Mouse (Mus musculus): ENCODE results near the gene Gm20683. TPM values are rescaled to one million over a fixed set of nuclear protein-coding genes. Genes with fewer than 3 reads are reported as not detected.
A peak's percentile ranks its signal among the peaks of the same experiment; 100 is the strongest.
"Not testable (repeated sequence)": the region's sequence is repeated elsewhere in the genome, so short reads cannot be mapped to it uniquely, and the experiment has no call there.

Gm20683 gene
- polyA plus RNA-seq, 1 experiment from 2014 or later, result 2.7 TPM

- peak overlapping the region; percentile 84 for H3K27ac ChIP-seq
- no peak for TF ChIP-seq CTCF (IDR thresholded peaks at IDR 0.05; ENCODE audit: low read depth)
- peak; percentile 84 for ATAC-seq (replicated peaks; ENCODE audit: low FRiP score, low read depth)
- no peaks in the 10 kb centered on the region for H3K9me3 ChIP-seq (replicated peaks; ENCODE audit: low read length)
- peak overlapping the region; percentile 54 for H3K4me3 ChIP-seq (replicated peaks; ENCODE audit: low read depth, low read length)
- peak; percentile 93 for DNase-seq (ENCODE audit: low spot score)
- WGBS, result under 1% methylated on average over 59 of the region's 59 CpGs
- H3K36me3 ChIP-seq (ENCODE audit: insufficient read depth, low read length), result 0 out of 2 replicates have a peak, but pooled peaks cover 11% of the 10 kb centered on the region
- peak overlapping the region; percentile 57 for H3K9ac ChIP-seq (ENCODE audit: low read depth, low read length)
- H3K4me2 ChIP-seq (ENCODE audit: low read length), result peak overlapping the region; percentile 73
- H3K4me1 ChIP-seq (replicated peaks; ENCODE audit: insufficient read depth, low read length), result peaks cover 17% of the 10 kb centered on the region
- H3K27me3 ChIP-seq (ENCODE audit: insufficient read depth, low read length), result no peaks in the 10 kb centered on the region
These were observed 33.9 kb upstream of the Gm20683 start for GRCm38 (mm10) chr17:25875171-25876136.

GRCm38 (mm10) chr17:25874721-25875170 lies 33.2 kb upstream of the Gm20683 start, which contains the start of gene Mettl26:
Gene Mettl26 (plus strand): TSS chr17:25875074.
- Histone ChIP-seq H3K9me3 (replicated peaks; ENCODE audit: low read length) (no peaks in the 10 kb centered on the region), H3K27me3 (ENCODE audit: insufficient read depth, low read length) (no peaks in the 10 kb centered on the region), H3K4me1 (replicated peaks; ENCODE audit: insufficient read depth, low read length) (peaks cover 10% of the 10 kb centered on the region), H3K27ac (peak within 1 kb of the TSS; percentile 84), H3K36me3 (ENCODE audit: insufficient read depth, low read length) (0 out of 2 replicates have a peak, but pooled peaks cover 11% of the 10 kb centered on the region), H3K4me2 (ENCODE audit: low read length) (peak within 1 kb of the TSS; percentile 73), H3K9ac (ENCODE audit: low read depth, low read length) (peak within 1 kb of the TSS; percentile 57), H3K4me3 (replicated peaks; ENCODE audit: low read depth, low read length) (peak within 1 kb of the TSS; percentile 54)
- under 1% methylated on average over 25 of the region's 25 CpGs for WGBS
- peak; percentile 18; the same call in 1 of the 2 replicates for TF ChIP-seq CTCF (IDR thresholded peaks at IDR 0.05; ENCODE audit: low read depth)
- peak; percentile 86 for DNase-seq (ENCODE audit: low spot score)
- ATAC-seq (replicated peaks; ENCODE audit: low FRiP score, low read depth), result peak; percentile 40; the same call in 1 of the 2 replicates

GRCm38 (mm10) chr17:25874148-25874720 lies 32.7 kb upstream of the Gm20683 start:
- H3K27ac ChIP-seq, result peak overlapping the region; percentile 84
- 7% methylated on average over 14 of the region's 14 CpGs for WGBS
- H3K4me3 ChIP-seq (replicated peaks; ENCODE audit: low read depth, low read length), result peak overlapping the region; percentile 54
- H3K4me1 ChIP-seq (replicated peaks; ENCODE audit: insufficient read depth, low read length), result peaks cover 9% of the 10 kb centered on the region
- H3K36me3 ChIP-seq (ENCODE audit: insufficient read depth, low read length), result 0 out of 2 replicates have a peak, but pooled peaks cover 8% of the 10 kb centered on the region
- H3K9me3 ChIP-seq (replicated peaks; ENCODE audit: low read length), result no peaks in the 10 kb centered on the region
- ATAC-seq (replicated peaks; ENCODE audit: low FRiP score, low read depth), result peak; percentile 9; the same call in 1 of the 2 replicates
- peak overlapping the region; percentile 73 for H3K4me2 ChIP-seq (ENCODE audit: low read length)
- H3K9ac ChIP-seq (ENCODE audit: low read depth, low read length), result peak overlapping the region; percentile 46; the same call in 1 of the 2 replicates
- no peaks in the 10 kb centered on the region for H3K27me3 ChIP-seq (ENCODE audit: insufficient read depth, low read length)
- DNase-seq (ENCODE audit: low spot score), result no peak
- TF ChIP-seq CTCF (IDR thresholded peaks at IDR 0.05; ENCODE audit: low read depth), result no peak

GRCm38 (mm10) chr17:25873405-25874147 lies 32.0 kb upstream of the Gm20683 start:
- no peak for DNase-seq (ENCODE audit: low spot score)
- ATAC-seq (replicated peaks; ENCODE audit: low FRiP score, low read depth), result no peak
- H3K4me3 ChIP-seq (replicated peaks; ENCODE audit: low read depth, low read length), result no peak overlapping the region
- peak overlapping the region; percentile 73 for H3K4me2 ChIP-seq (ENCODE audit: low read length)
- 74% methylated on average over 11 of the region's 11 CpGs for WGBS
- H3K36me3 ChIP-seq (ENCODE audit: insufficient read depth, low read length), result 0 out of 2 replicates have a peak, but pooled peaks cover 4% of the 10 kb centered on the region
- no peak overlapping the region for H3K9ac ChIP-seq (ENCODE audit: low read depth, low read length)
- peaks cover 13% of the 10 kb centered on the region for H3K4me1 ChIP-seq (replicated peaks; ENCODE audit: insufficient read depth, low read length)
- H3K27ac ChIP-seq, result peak overlapping the region; percentile 84
- H3K27me3 ChIP-seq (ENCODE audit: insufficient read depth, low read length), result no peaks in the 10 kb centered on the region
- no peak for TF ChIP-seq CTCF (IDR thresholded peaks at IDR 0.05; ENCODE audit: low read depth)
- H3K9me3 ChIP-seq (replicated peaks; ENCODE audit: low read length), result no peaks in the 10 kb centered on the region

- H3K9me3 ChIP-seq (replicated peaks; ENCODE audit: low read length), result no peaks in the 10 kb centered on the region
- peaks cover 17% of the 10 kb centered on the region for H3K4me1 ChIP-seq (replicated peaks; ENCODE audit: insufficient read depth, low read length)
- 79% methylated on average over 3 of the region's 3 CpGs for WGBS
- TF ChIP-seq CTCF (IDR thresholded peaks at IDR 0.05; ENCODE audit: low read depth), result no peak
- DNase-seq (ENCODE audit: low spot score) (no peak), ATAC-seq (replicated peaks; ENCODE audit: low FRiP score, low read depth) (no peak)
- H3K27me3 ChIP-seq (ENCODE audit: insufficient read depth, low read length), result no peaks in the 10 kb centered on the region
- H3K27ac ChIP-seq, result peak overlapping the region; percentile 47; the same call in 1 of the 2 replicates
- H3K4me2 ChIP-seq (ENCODE audit: low read length), result no peak overlapping the region
- H3K4me3 ChIP-seq (replicated peaks; ENCODE audit: low read depth, low read length), result no peak overlapping the region
- H3K36me3 ChIP-seq (ENCODE audit: insufficient read depth, low read length), result no peaks in the 10 kb centered on the region
- H3K9ac ChIP-seq (ENCODE audit: low read depth, low read length), result no peak overlapping the region
These were observed 31.1 kb upstream of the Gm20683 start for GRCm38 (mm10) chr17:25872676-25873075.

GRCm38 (mm10) chr17:25871566-25871965 lies 30.0 kb upstream of the Gm20683 start:
- H3K4me2 ChIP-seq (ENCODE audit: low read length); H3K27ac ChIP-seq; H3K9ac ChIP-seq (ENCODE audit: low read depth, low read length); H3K4me3 ChIP-seq (replicated peaks; ENCODE audit: low read depth, low read length); DNase-seq (ENCODE audit: low spot score); ATAC-seq (replicated peaks; ENCODE audit: low FRiP score, low read depth); H3K36me3 ChIP-seq (ENCODE audit: insufficient read depth, low read length); H3K9me3 ChIP-seq (replicated peaks; ENCODE audit: low read length); H3K27me3 ChIP-seq (ENCODE audit: insufficient read depth, low read length): not testable (repeated sequence)
- H3K4me1 ChIP-seq (replicated peaks; ENCODE audit: insufficient read depth, low read length), result peaks cover 20% of the 10 kb centered on the region

Measured in kidney, postnatal 0 days (tissue).